Mouse (Mus musculus): Measurements from ENCODE around the gene Dgkh. TPM values are rescaled to one million over a fixed set of nuclear protein-coding genes. Genes with fewer than 3 reads are reported as not detected.

Gene Dgkh
- polyA plus RNA-seq, 1 experiment from 2014 or later = 1.9 TPM

- H3K9me3 ChIP-seq (ENCODE audit: low read length) = no peaks in the 10 kb centered on the region
- no peak overlapping the region for H3K4me3 ChIP-seq (ENCODE audit: low read length)
- no peaks in the 10 kb centered on the region for H3K4me1 ChIP-seq (ENCODE audit: insufficient read depth, low read length)
- ATAC-seq (ENCODE audit: low FRiP score, low TSS enrichment) = no peak
- WGBS = 88% methylated on average over 21 of the region's 21 CpGs
- H3K9ac ChIP-seq (replicated peaks; ENCODE audit: low read length) = no peak overlapping the region
- no peaks in the 10 kb centered on the region for H3K27me3 ChIP-seq (ENCODE audit: insufficient read depth, low read length)
- no peak overlapping the region for H3K27ac ChIP-seq (ENCODE audit: low read length)
- peaks cover 11% of the 10 kb centered on the region for H3K36me3 ChIP-seq (ENCODE audit: insufficient read depth, low read length)
- no peak overlapping the region for H3K4me2 ChIP-seq (replicated peaks; ENCODE audit: low read depth, low read length)
Observed at GRCm38 (mm10) chr14:78627516-78628275, 104.9 kb downstream of the Dgkh start.

GRCm38 (mm10) chr14:78618883-78619295 is 113.7 kb downstream of the Dgkh start:
- Histone ChIP-seq H3K4me3 (ENCODE audit: low read length) (no peak overlapping the region), H3K36me3 (ENCODE audit: insufficient read depth, low read length) (peaks cover 7% of the 10 kb centered on the region; the same call in 1 of the 2 replicates), H3K9ac (replicated peaks; ENCODE audit: low read length) (no peak overlapping the region), H3K27ac (ENCODE audit: low read length) (no peak overlapping the region), H3K4me2 (replicated peaks; ENCODE audit: low read depth, low read length) (no peak overlapping the region), H3K4me1 (ENCODE audit: insufficient read depth, low read length) (no peaks in the 10 kb centered on the region), H3K27me3 (ENCODE audit: insufficient read depth, low read length) (no peaks in the 10 kb centered on the region), H3K9me3 (ENCODE audit: low read length) (no peaks in the 10 kb centered on the region)
- no peak for ATAC-seq (ENCODE audit: low FRiP score, low TSS enrichment)
- 74% methylated on average over 9 of the region's 9 CpGs for WGBS

- Histone ChIP-seq H3K9ac (replicated peaks; ENCODE audit: low read length) (no peak overlapping the region), H3K9me3 (ENCODE audit: low read length) (no peaks in the 10 kb centered on the region), H3K4me3 (ENCODE audit: low read length) (no peak overlapping the region), H3K27me3 (ENCODE audit: insufficient read depth, low read length) (no peaks in the 10 kb centered on the region), H3K27ac (ENCODE audit: low read length) (no peak overlapping the region), H3K4me1 (ENCODE audit: insufficient read depth, low read length) (no peaks in the 10 kb centered on the region), H3K36me3 (ENCODE audit: insufficient read depth, low read length) (peaks cover 3% of the 10 kb centered on the region; the same call in 1 of the 2 replicates), H3K4me2 (replicated peaks; ENCODE audit: low read depth, low read length) (no peak overlapping the region)
- no peak for ATAC-seq (ENCODE audit: low FRiP score, low TSS enrichment)
- 79% methylated on average over 5 of the region's 5 CpGs for WGBS
Observed at GRCm38 (mm10) chr14:78613569-78613968, 119.0 kb downstream of the Dgkh start.

- WGBS = 62% methylated on average over 9 of the region's 9 CpGs
- Histone ChIP-seq H3K4me2 (replicated peaks; ENCODE audit: low read depth, low read length) (no peak overlapping the region), H3K9me3 (ENCODE audit: low read length) (no peaks in the 10 kb centered on the region), H3K4me1 (ENCODE audit: insufficient read depth, low read length) (no peaks in the 10 kb centered on the region), H3K36me3 (ENCODE audit: insufficient read depth, low read length) (peaks cover 3% of the 10 kb centered on the region; the same call in 1 of the 2 replicates), H3K27me3 (ENCODE audit: insufficient read depth, low read length) (no peaks in the 10 kb centered on the region), H3K27ac (ENCODE audit: low read length) (no peak overlapping the region), H3K9ac (replicated peaks; ENCODE audit: low read length) (no peak overlapping the region), H3K4me3 (ENCODE audit: low read length) (no peak overlapping the region)
- no peak for ATAC-seq (ENCODE audit: low FRiP score, low TSS enrichment)
Observed at GRCm38 (mm10) chr14:78612111-78612788, 120.3 kb downstream of the Dgkh start.

GRCm38 (mm10) chr14:78594916-78595315 is 137.7 kb downstream of the Dgkh start:
- no peaks in the 10 kb centered on the region for H3K9me3 ChIP-seq (ENCODE audit: low read length)
- no peak overlapping the region for H3K4me3 ChIP-seq (ENCODE audit: low read length)
- H3K4me1 ChIP-seq (ENCODE audit: insufficient read depth, low read length) = no peaks in the 10 kb centered on the region
- H3K27me3 ChIP-seq (ENCODE audit: insufficient read depth, low read length) = no peaks in the 10 kb centered on the region
- peaks cover 13% of the 10 kb centered on the region; the same call in 1 of the 2 replicates for H3K36me3 ChIP-seq (ENCODE audit: insufficient read depth, low read length)
- no peak overlapping the region for H3K4me2 ChIP-seq (replicated peaks; ENCODE audit: low read depth, low read length)
- WGBS = 75% methylated on average over 6 of the region's 6 CpGs
- no peak overlapping the region for H3K9ac ChIP-seq (replicated peaks; ENCODE audit: low read length)
- ATAC-seq (ENCODE audit: low FRiP score, low TSS enrichment) = no peak
- H3K27ac ChIP-seq (ENCODE audit: low read length) = no peak overlapping the region

GRCm38 (mm10) chr14:78592965-78593364 is 139.6 kb downstream of the Dgkh start:
- Histone ChIP-seq H3K36me3 (ENCODE audit: insufficient read depth, low read length) (peaks cover 20% of the 10 kb centered on the region; the same call in 1 of the 2 replicates), H3K27ac (ENCODE audit: low read length) (no peak overlapping the region), H3K4me2 (replicated peaks; ENCODE audit: low read depth, low read length) (no peak overlapping the region), H3K27me3 (ENCODE audit: insufficient read depth, low read length) (no peaks in the 10 kb centered on the region), H3K4me1 (ENCODE audit: insufficient read depth, low read length) (no peaks in the 10 kb centered on the region), H3K9ac (replicated peaks; ENCODE audit: low read length) (no peak overlapping the region), H3K4me3 (ENCODE audit: low read length) (no peak overlapping the region), H3K9me3 (ENCODE audit: low read length) (no peaks in the 10 kb centered on the region)
- 95% methylated on average over 3 of the region's 3 CpGs for WGBS
- no peak for ATAC-seq (ENCODE audit: low FRiP score, low TSS enrichment)

- Histone ChIP-seq H3K9me3 (ENCODE audit: low read length) (no peaks in the 10 kb centered on the region), H3K4me2 (replicated peaks; ENCODE audit: low read depth, low read length) (no peak overlapping the region), H3K27ac (ENCODE audit: low read length) (no peak overlapping the region), H3K4me3 (ENCODE audit: low read length) (no peak overlapping the region), H3K27me3 (ENCODE audit: insufficient read depth, low read length) (no peaks in the 10 kb centered on the region), H3K9ac (replicated peaks; ENCODE audit: low read length) (no peak overlapping the region), H3K36me3 (ENCODE audit: insufficient read depth, low read length) (peaks cover 25% of the 10 kb centered on the region; the same call in 1 of the 2 replicates), H3K4me1 (ENCODE audit: insufficient read depth, low read length) (no peaks in the 10 kb centered on the region)
- WGBS = 11% methylated on average over 2 of the region's 2 CpGs
- ATAC-seq (ENCODE audit: low FRiP score, low TSS enrichment) = no peak
Observed at GRCm38 (mm10) chr14:78590335-78590734, 142.2 kb downstream of the Dgkh start.

GRCm38 (mm10) chr14:78584222-78584621 is 148.4 kb downstream of the Dgkh start:
- no peak for ATAC-seq (ENCODE audit: low FRiP score, low TSS enrichment)
- Histone ChIP-seq H3K4me2 (replicated peaks; ENCODE audit: low read depth, low read length) (no peak overlapping the region), H3K9ac (replicated peaks; ENCODE audit: low read length) (no peak overlapping the region), H3K9me3 (ENCODE audit: low read length) (no peaks in the 10 kb centered on the region), H3K27ac (ENCODE audit: low read length) (no peak overlapping the region), H3K4me3 (ENCODE audit: low read length) (no peak overlapping the region), H3K4me1 (ENCODE audit: insufficient read depth, low read length) (no peaks in the 10 kb centered on the region), H3K36me3 (ENCODE audit: insufficient read depth, low read length) (peaks cover 40% of the 10 kb centered on the region; the same call in 1 of the 2 replicates), H3K27me3 (ENCODE audit: insufficient read depth, low read length) (no peaks in the 10 kb centered on the region)
- WGBS = 92% methylated on average over 13 of the region's 13 CpGs

- no peak for ATAC-seq (ENCODE audit: low FRiP score, low TSS enrichment)
- H3K27ac ChIP-seq (ENCODE audit: low read length) = no peak overlapping the region
- H3K4me3 ChIP-seq (ENCODE audit: low read length) = no peak overlapping the region
- H3K36me3 ChIP-seq (ENCODE audit: insufficient read depth, low read length) = peaks cover 37% of the 10 kb centered on the region
- no peaks in the 10 kb centered on the region for H3K4me1 ChIP-seq (ENCODE audit: insufficient read depth, low read length)
- no peak overlapping the region for H3K4me2 ChIP-seq (replicated peaks; ENCODE audit: low read depth, low read length)
- H3K27me3 ChIP-seq (ENCODE audit: insufficient read depth, low read length) = no peaks in the 10 kb centered on the region
- H3K9me3 ChIP-seq (ENCODE audit: low read length) = no peaks in the 10 kb centered on the region
- H3K9ac ChIP-seq (replicated peaks; ENCODE audit: low read length) = no peak overlapping the region
Observed at GRCm38 (mm10) chr14:78583168-78583567, 149.4 kb downstream of the Dgkh start.

- Histone ChIP-seq H3K4me3 (ENCODE audit: low read length) (no peak overlapping the region), H3K27me3 (ENCODE audit: insufficient read depth, low read length) (no peaks in the 10 kb centered on the region), H3K4me1 (ENCODE audit: insufficient read depth, low read length) (no peaks in the 10 kb centered on the region), H3K9ac (replicated peaks; ENCODE audit: low read length) (no peak overlapping the region), H3K27ac (ENCODE audit: low read length) (no peak overlapping the region), H3K4me2 (replicated peaks; ENCODE audit: low read depth, low read length) (no peak overlapping the region), H3K9me3 (ENCODE audit: low read length) (no peaks in the 10 kb centered on the region), H3K36me3 (ENCODE audit: insufficient read depth, low read length) (peaks cover 21% of the 10 kb centered on the region)
- ATAC-seq (ENCODE audit: low FRiP score, low TSS enrichment) = no peak
- WGBS = 86% methylated on average over 13 of the region's 13 CpGs
Observed at GRCm38 (mm10) chr14:78575899-78576298, 156.7 kb downstream of the Dgkh start.
